Mouse (Mus musculus): ENCODE measurements around the gene Kcng4. TPM values are rescaled to one million over a fixed set of nuclear protein-coding genes. Genes with fewer than 3 reads are reported as not detected.

Gene Kcng4
- polyA plus RNA-seq, 1 experiment from 2014 or later: 0.43 TPM

- Histone ChIP-seq H3K4me2 (replicated peaks) (no peak overlapping the region), H3K36me3 (no peaks in the 10 kb centered on the region), H3K27me3 (peaks cover 24% of the 10 kb centered on the region), H3K9ac (no peak overlapping the region), H3K4me1 (no peaks in the 10 kb centered on the region), H3K27ac (replicated peaks) (no peak overlapping the region), H3K9me3 (replicated peaks) (no peaks in the 10 kb centered on the region), H3K4me3 (replicated peaks) (no peak overlapping the region)
- WGBS: 87% methylated on average over 5 of the region's 5 CpGs
- ATAC-seq (ENCODE audit: insufficient number of reproducible peaks, low FRiP score, low TSS enrichment, low read depth): no peak
Observed at GRCm38 (mm10) chr8:119580441-119581161, 54.9 kb downstream of the Kcng4 start.

- no peak for ATAC-seq (ENCODE audit: insufficient number of reproducible peaks, low FRiP score, low TSS enrichment, low read depth)
- Histone ChIP-seq H3K36me3 (no peaks in the 10 kb centered on the region), H3K27ac (replicated peaks) (no peak overlapping the region), H3K4me2 (replicated peaks) (no peak overlapping the region), H3K9ac (no peak overlapping the region), H3K4me1 (peaks cover 4% of the 10 kb centered on the region), H3K9me3 (replicated peaks) (no peaks in the 10 kb centered on the region), H3K27me3 (peaks cover 24% of the 10 kb centered on the region), H3K4me3 (replicated peaks) (no peak overlapping the region)
- WGBS: 41% methylated on average over 13 of the region's 13 CpGs
Observed at GRCm38 (mm10) chr8:119579096-119579495, 56.4 kb downstream of the Kcng4 start.

- 2% methylated on average over 16 of the region's 16 CpGs for WGBS
- H3K9ac ChIP-seq: peak overlapping the region; percentile 29; the same call in 1 of the 2 replicates
- no peaks in the 10 kb centered on the region for H3K9me3 ChIP-seq (replicated peaks)
- peak overlapping the region; percentile 91 for H3K4me2 ChIP-seq (replicated peaks)
- H3K27ac ChIP-seq (replicated peaks): no peak overlapping the region
- no peak for ATAC-seq (ENCODE audit: insufficient number of reproducible peaks, low FRiP score, low TSS enrichment, low read depth)
- H3K27me3 ChIP-seq: peaks cover 24% of the 10 kb centered on the region
- H3K4me3 ChIP-seq (replicated peaks): peak overlapping the region; percentile 69
- H3K36me3 ChIP-seq: no peaks in the 10 kb centered on the region
- peaks cover 17% of the 10 kb centered on the region for H3K4me1 ChIP-seq
Observed at GRCm38 (mm10) chr8:119575366-119575726, 60.1 kb downstream of the Kcng4 start.

- 0 out of 2 replicates have a peak within 1 kb of the TSS, but pooled peaks have one; percentile 24 for H3K27ac ChIP-seq (replicated peaks)
- under 1% methylated on average over 97 of the region's 97 CpGs for WGBS
- peaks cover 24% of the 10 kb centered on the region for H3K27me3 ChIP-seq
- peak within 1 kb of the TSS; percentile 69 for H3K4me3 ChIP-seq (replicated peaks)
- peak; percentile 78 for ATAC-seq (ENCODE audit: insufficient number of reproducible peaks, low FRiP score, low TSS enrichment, low read depth)
- peaks cover 17% of the 10 kb centered on the region for H3K4me1 ChIP-seq
- H3K9ac ChIP-seq: peak within 1 kb of the TSS; percentile 35
- H3K4me2 ChIP-seq (replicated peaks): peak within 1 kb of the TSS; percentile 91
- H3K36me3 ChIP-seq: no peaks in the 10 kb centered on the region
- H3K9me3 ChIP-seq (replicated peaks): no peaks in the 10 kb centered on the region
Observed at GRCm38 (mm10) chr8:119574437-119575365, 60.8 kb downstream of the Kcng4 start, which contains the start of the genes Hsdl1 and Dnaaf1. Hsdl1 (minus strand) TSS chr8:119575183. Dnaaf1 (plus strand) TSS chr8:119575235.

Other genes with a start within 250 kb of the Kcng4 start
- 15.3 and 15.5 TPM in 2 replicates for gene Mlycd, start 240.8 kb downstream of the Kcng4 start, polyA plus RNA-seq (2015; fragmentation: Nextera tagmentation; extraction: Ambion mirVana)
- 2.1 and 3.0 TPM in 2 replicates for gene Osgin1, start 201.6 kb downstream of the Kcng4 start, polyA plus RNA-seq (2015; fragmentation: Nextera tagmentation; extraction: Ambion mirVana)
- 2.5 and 4.7 TPM in 2 replicates for gene Necab2, start 189.0 kb downstream of the Kcng4 start, polyA plus RNA-seq (2015; fragmentation: Nextera tagmentation; extraction: Ambion mirVana)
- gene Slc38a8, start 134.0 kb downstream of the Kcng4 start, polyA plus RNA-seq (2015; fragmentation: Nextera tagmentation; extraction: Ambion mirVana): 0.09 and 0.30 TPM in 2 replicates
- 118 TPM in 2 replicates for gene Mbtps1, start 76.9 kb downstream of the Kcng4 start, polyA plus RNA-seq (2015; fragmentation: Nextera tagmentation; extraction: Ambion mirVana)
- gene Hsdl1, start 60.5 kb downstream of the Kcng4 start, polyA plus RNA-seq (2015; fragmentation: Nextera tagmentation; extraction: Ambion mirVana): 30.0 and 31.1 TPM in 2 replicates
- 2.9 and 6.8 TPM in 2 replicates for gene Dnaaf1, start 60.4 kb downstream of the Kcng4 start, polyA plus RNA-seq (2015; fragmentation: Nextera tagmentation; extraction: Ambion mirVana)
- gene Taf1c, start 30.5 kb downstream of the Kcng4 start, polyA plus RNA-seq (2015; fragmentation: Nextera tagmentation; extraction: Ambion mirVana): 11.8 and 13.3 TPM in 2 replicates
- 0.14 and 0.24 TPM in 2 replicates for gene Adad2, start 22.9 kb downstream of the Kcng4 start, polyA plus RNA-seq (2015; fragmentation: Nextera tagmentation; extraction: Ambion mirVana)
- gene Wfdc1, start 30.7 kb upstream of the Kcng4 start, polyA plus RNA-seq (2015; fragmentation: Nextera tagmentation; extraction: Ambion mirVana): 2.0 and 2.6 TPM in 2 replicates
- 4.6 and 6.5 TPM in 2 replicates for gene Atp2c2, start 64.3 kb upstream of the Kcng4 start, polyA plus RNA-seq (2015; fragmentation: Nextera tagmentation; extraction: Ambion mirVana)
- 12.6 and 13.4 TPM in 2 replicates for gene Tldc1, start 142.7 kb upstream of the Kcng4 start, polyA plus RNA-seq (2015; fragmentation: Nextera tagmentation; extraction: Ambion mirVana)
- 76.6 and 105 TPM in 2 replicates for gene Cotl1, start 204.9 kb upstream of the Kcng4 start, polyA plus RNA-seq (2015; fragmentation: Nextera tagmentation; extraction: Ambion mirVana)
- 13.7 and 14.1 TPM in 2 replicates for gene Klhl36, start 226.6 kb upstream of the Kcng4 start, polyA plus RNA-seq (2015; fragmentation: Nextera tagmentation; extraction: Ambion mirVana)